Mouse (Mus musculus) kidney, embryonic 14.5 days (tissue): ENCODE data around the gene Tchh. TPM values are rescaled to one million over a fixed set of nuclear protein-coding genes. Genes with fewer than 3 reads are reported as not detected.

Source experiments
- ATAC-seq: fragments of 200-750 bp; cut with Nextera tagmentation; 2 replicates; pipeline ENCODE4 v1.8.0; 2017; ENCODE audit warnings: moderate number of reproducible peaks, mild to moderate bottlenecking, moderate TSS enrichment, moderate library complexity; ENCODE audit not compliant: low FRiP score, low TSS enrichment
- H3K27ac ChIP-seq: fragments of 300-500 bp; sonication (generic); 2 replicates; pipeline ENCODE4 v1.5.1; 2014; ENCODE audit warnings: low read depth, mild to moderate bottlenecking, low read length, moderate library complexity, mixed read lengths
- H3K27me3 ChIP-seq: fragments of 300-500 bp; sonication (generic); 2 replicates; pipeline ENCODE4 v1.6.1; 2014; ENCODE audit warnings: mild to moderate bottlenecking, low read length; ENCODE audit not compliant: control insufficient read depth, insufficient read depth
- H3K36me3 ChIP-seq: fragments of 300-500 bp; sonication (generic); 2 replicates; pipeline ENCODE4 v1.6.1; 2014; ENCODE audit warnings: low read length, mixed read lengths; ENCODE audit not compliant: control insufficient read depth, insufficient read depth
- H3K4me1 ChIP-seq: fragments of 300-500 bp; sonication (generic); 2 replicates; pipeline ENCODE4 v1.6.1; 2014; ENCODE audit warnings: low read length, mixed read lengths; ENCODE audit not compliant: control insufficient read depth, insufficient read depth
- H3K4me2 ChIP-seq: fragments of 300-500 bp; sonication (generic); replicated peaks from 2 replicates; pipeline ENCODE4 v1.6.1; 2014; ENCODE audit warnings: low read depth, mild to moderate bottlenecking, low read length
- H3K4me3 ChIP-seq: fragments of 300-500 bp; sonication (generic); 2 replicates; pipeline ENCODE4 v1.5.1; 2014; ENCODE audit warnings: mild to moderate bottlenecking, low read length
- H3K9ac ChIP-seq: fragments of 300-500 bp; sonication (generic); 2 replicates; pipeline ENCODE4 v1.6.1; 2014; ENCODE audit warnings: low read depth, mild to moderate bottlenecking, low read length, moderate library complexity
- H3K9me3 ChIP-seq: fragments of 300-500 bp; sonication (generic); 2 replicates; pipeline ENCODE4 v1.6.1; 2016; ENCODE audit warnings: low read length; ENCODE audit not compliant: control insufficient read depth
- WGBS: fragments of 180-500 bp; shearing (Covaris S2); extraction: QIAGEN DNeasy Blood & Tissue Kit; methylation state at CpG from one replicate; pipeline ENCODE4 v1.1.7; 2014; 5-methylcytosine and 5-hydroxymethylcytosine counted together
- polyA plus RNA-seq: library from polyadenylated mRNA; unstranded; fragments of >200 nt; fragmentation: Nextera tagmentation; extraction: Ambion mirVana; gene quantifications from 2 replicates; pipeline ENCODE4 v1.2.1, GENCODE M21; 2014

Gene Tchh
- 1.5 and 3.0 TPM in 2 replicates for polyA plus RNA-seq

DNA sequence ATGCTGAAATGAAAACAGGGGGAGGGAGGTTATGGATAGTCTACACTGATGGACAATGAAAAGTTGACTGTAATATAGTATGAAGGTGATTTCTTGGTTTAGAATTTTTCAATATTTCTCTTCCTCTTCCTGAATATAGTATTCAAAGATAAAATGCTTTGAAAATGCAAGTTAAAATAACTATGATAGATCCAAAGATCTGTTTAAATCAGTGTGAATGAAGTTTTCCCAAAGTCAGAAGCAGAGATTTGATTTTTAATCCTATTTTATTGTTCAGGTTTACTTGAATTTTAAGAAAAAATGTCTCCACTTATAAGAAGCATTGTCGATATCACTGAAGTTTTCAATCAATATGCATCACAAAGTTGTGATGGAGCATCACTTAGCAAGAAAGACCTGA is at the start of gene Tchh:
Gene Tchh (plus strand): TSS at position 301 of the 400 bp plus-strand sequence.
- H3K27me3 ChIP-seq, result peaks cover 40% of the 10 kb centered on the region
- H3K9ac ChIP-seq, result no peak within 1 kb of the TSS
- H3K9me3 ChIP-seq, result no peaks in the 10 kb centered on the region
- H3K4me3 ChIP-seq, result peak within 1 kb of the TSS; percentile 57; the same call in 1 of the 2 replicates
- ATAC-seq, result no peak
- 86% methylated on average over 1 of the region's 1 CpGs for WGBS
- H3K36me3 ChIP-seq, result no peaks in the 10 kb centered on the region
- no peak within 1 kb of the TSS for H3K27ac ChIP-seq
- H3K4me1 ChIP-seq, result 0 out of 2 replicates have a peak, but pooled peaks cover 5% of the 10 kb centered on the region
- peak within 1 kb of the TSS; percentile 93; the same call in 1 of the 2 replicates for H3K4me2 ChIP-seq

DNA sequence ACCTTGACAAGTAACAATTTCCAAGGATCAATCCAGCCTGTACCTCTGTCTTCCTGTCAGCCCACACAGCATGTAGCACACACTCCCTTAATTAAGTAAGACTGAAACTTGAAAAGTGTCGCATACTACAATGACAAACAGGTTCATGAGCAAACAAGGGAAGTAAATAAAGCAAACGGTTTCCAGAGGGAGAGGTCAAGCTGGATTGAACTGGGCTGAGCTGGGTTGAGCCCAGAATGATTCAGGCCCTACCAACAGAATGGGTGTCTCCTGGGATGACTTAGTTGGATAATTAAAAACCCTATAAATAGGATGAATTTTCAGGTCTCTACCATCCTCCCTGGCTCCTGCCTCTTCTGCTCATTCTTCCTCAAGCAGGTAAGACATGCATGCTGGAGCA is 48.8 kb upstream of the Tchh start, which contains the start of gene Rptn:
Gene Rptn (plus strand): TSS at position 334 of the 400 bp plus-strand sequence.
- Histone ChIP-seq H3K4me2 (no peak within 1 kb of the TSS), H3K9ac (no peak within 1 kb of the TSS), H3K27me3 (no peaks in the 10 kb centered on the region), H3K9me3 (no peaks in the 10 kb centered on the region), H3K4me3 (no peak within 1 kb of the TSS), H3K36me3 (no peaks in the 10 kb centered on the region), H3K27ac (no peak within 1 kb of the TSS), H3K4me1 (no peaks in the 10 kb centered on the region)
- ATAC-seq, result no peak
- 73% methylated on average over 2 of the region's 2 CpGs for WGBS

DNA sequence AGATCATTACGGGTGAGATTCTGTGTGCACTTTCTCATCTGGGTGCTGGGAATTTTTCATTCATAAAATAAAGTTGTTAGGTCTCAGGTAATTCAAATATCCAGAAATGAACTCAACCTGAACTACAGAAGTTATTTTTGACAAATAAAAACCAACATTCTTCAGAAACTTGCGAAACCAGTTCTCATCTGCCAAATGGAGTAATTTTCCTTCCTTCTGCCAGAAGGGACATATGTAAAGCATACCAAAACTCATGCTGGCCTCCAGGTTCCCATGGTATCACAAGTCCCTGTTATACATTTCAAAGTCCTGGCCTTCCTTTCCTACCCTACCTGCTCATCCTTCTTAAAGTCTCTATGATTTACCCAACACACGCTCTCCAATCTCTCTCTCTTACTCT is 38.2 kb upstream of the Tchh start:
- no peak overlapping the region for H3K9ac ChIP-seq
- H3K9me3 ChIP-seq, result no peaks in the 10 kb centered on the region
- H3K27ac ChIP-seq, result no peak overlapping the region
- no peaks in the 10 kb centered on the region for H3K27me3 ChIP-seq
- H3K36me3 ChIP-seq, result no peaks in the 10 kb centered on the region
- WGBS, result 92% methylated on average over 3 of the region's 3 CpGs
- no peak for ATAC-seq
- H3K4me1 ChIP-seq, result no peaks in the 10 kb centered on the region
- H3K4me3 ChIP-seq, result no peak overlapping the region
- H3K4me2 ChIP-seq, result no peak overlapping the region

DNA sequence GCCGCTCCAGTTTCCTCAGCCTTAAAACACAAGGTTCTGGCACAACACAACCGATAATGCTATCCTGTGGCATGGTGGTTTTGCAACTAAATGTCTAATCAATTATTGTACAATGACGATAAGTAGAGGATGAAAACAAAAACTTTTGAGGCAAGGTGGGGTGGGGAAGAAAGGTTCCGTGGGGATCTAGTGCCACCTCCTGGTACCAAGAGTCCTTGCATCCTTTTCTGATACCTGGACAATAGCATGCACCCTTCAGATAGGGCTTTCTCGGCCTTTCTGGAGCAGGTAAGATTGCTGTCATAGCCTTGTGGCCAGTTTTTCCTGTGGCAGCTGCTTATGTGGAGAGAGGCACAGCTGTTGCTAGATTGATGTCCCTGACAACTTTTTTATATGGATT is 35.1 kb upstream of the Tchh start:
- no peaks in the 10 kb centered on the region for H3K27me3 ChIP-seq
- H3K4me3 ChIP-seq, result no peak overlapping the region
- H3K4me2 ChIP-seq, result no peak overlapping the region
- H3K4me1 ChIP-seq, result no peaks in the 10 kb centered on the region
- H3K9me3 ChIP-seq, result no peaks in the 10 kb centered on the region
- 31% methylated on average over 5 of the region's 5 CpGs for WGBS
- ATAC-seq, result 0 out of 2 replicates have a peak, but pooled peaks have one; percentile 62
- no peaks in the 10 kb centered on the region for H3K36me3 ChIP-seq
- no peak overlapping the region for H3K27ac ChIP-seq
- no peak overlapping the region for H3K9ac ChIP-seq

DNA sequence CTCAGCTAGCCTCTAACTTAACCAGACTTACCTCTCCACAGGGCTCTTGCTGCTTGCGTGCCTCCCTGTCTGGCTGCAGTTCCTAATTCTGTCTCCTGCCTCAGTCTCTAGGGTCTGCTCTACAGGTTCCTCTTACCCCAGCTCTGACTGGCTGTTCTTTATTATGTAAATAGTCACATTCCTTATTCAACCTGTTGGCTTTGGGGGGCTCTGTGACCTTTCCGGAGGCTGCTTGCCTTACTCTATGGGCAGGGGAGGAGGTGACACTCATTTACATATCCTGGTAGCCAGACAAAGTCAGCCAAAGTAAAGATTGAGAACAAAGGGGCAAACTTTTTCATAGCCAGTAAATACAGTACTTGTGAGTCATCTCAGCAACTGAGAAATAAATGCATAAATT is 30.2 kb upstream of the Tchh start:
- no peak overlapping the region for H3K27ac ChIP-seq
- no peaks in the 10 kb centered on the region for H3K27me3 ChIP-seq
- H3K9me3 ChIP-seq, result no peaks in the 10 kb centered on the region
- H3K9ac ChIP-seq, result no peak overlapping the region
- no peak overlapping the region for H3K4me2 ChIP-seq
- no peak overlapping the region for H3K4me3 ChIP-seq
- no peaks in the 10 kb centered on the region for H3K36me3 ChIP-seq
- H3K4me1 ChIP-seq, result no peaks in the 10 kb centered on the region
- WGBS, result 23% methylated on average over 2 of the region's 2 CpGs
- no peak for ATAC-seq

DNA sequence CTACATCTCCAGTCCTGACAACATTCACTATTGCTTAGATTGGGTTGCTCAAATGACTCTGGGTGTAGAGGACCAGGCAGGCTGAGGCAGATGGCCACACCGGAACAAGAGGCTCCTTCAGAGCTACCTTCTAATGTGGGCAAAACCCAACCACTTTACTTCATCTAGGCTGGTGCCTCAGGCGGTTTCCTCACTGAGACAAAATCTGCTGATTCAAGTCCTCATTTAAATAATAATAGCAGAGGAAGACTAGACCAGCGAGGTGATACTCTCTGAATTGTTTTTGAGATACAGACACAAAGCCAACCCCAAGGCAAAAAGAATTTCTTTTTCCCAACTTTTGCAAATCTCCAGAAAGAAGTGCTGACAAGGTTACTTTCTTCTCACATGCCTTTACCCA is 10.5 kb upstream of the Tchh start:
- H3K27ac ChIP-seq, result no peak overlapping the region
- no peaks in the 10 kb centered on the region for H3K27me3 ChIP-seq
- H3K4me1 ChIP-seq, result no peaks in the 10 kb centered on the region
- H3K36me3 ChIP-seq, result no peaks in the 10 kb centered on the region
- H3K9me3 ChIP-seq, result no peaks in the 10 kb centered on the region
- no peak for ATAC-seq
- 57% methylated on average over 3 of the region's 3 CpGs for WGBS
- H3K4me2 ChIP-seq, result no peak overlapping the region
- H3K4me3 ChIP-seq, result no peak overlapping the region
- no peak overlapping the region for H3K9ac ChIP-seq

DNA sequence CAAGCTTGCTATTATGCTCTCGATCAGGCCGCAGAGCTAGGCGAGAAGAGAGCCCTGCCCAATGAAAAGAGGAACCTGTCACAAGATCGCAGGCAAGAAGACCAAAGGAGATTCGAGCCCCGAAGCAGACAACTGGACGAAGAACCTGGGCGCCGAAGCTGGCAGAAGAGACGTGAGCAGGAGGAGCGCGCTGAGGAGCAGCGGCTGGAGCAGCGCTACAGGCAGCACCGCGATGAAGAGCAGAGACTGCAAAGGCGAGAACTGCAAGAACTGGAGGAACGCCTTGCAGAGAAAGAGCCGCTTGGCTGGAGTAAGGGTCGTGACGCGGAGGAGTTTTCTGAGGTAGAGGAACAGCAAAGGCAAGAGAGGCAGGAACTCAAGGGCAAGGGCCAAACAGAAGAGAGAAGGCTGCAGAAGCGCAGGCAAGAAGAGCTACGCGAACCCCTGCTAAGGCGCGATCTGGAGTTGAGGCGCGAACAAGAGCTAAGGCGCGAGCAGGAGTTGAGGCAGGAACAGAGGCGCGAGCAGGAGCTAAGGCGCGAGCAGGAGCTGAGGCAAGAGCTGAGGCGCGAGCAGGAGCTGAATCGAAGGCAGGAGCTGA is 1.5 kb downstream of the Tchh start:
- WGBS, result under 1% methylated on average over 38 of the region's 38 CpGs
- no peak overlapping the region for H3K27ac ChIP-seq
- 0 out of 2 replicates have a peak, but pooled peaks cover 11% of the 10 kb centered on the region for H3K4me1 ChIP-seq
- H3K4me2 ChIP-seq, result peak overlapping the region; percentile 93
- H3K4me3 ChIP-seq, result peak overlapping the region; percentile 57
- no peaks in the 10 kb centered on the region for H3K9me3 ChIP-seq
- no peaks in the 10 kb centered on the region for H3K36me3 ChIP-seq
- H3K27me3 ChIP-seq, result peaks cover 45% of the 10 kb centered on the region
- ATAC-seq, result peak; percentile 44; the same call in 1 of the 2 replicates
- H3K9ac ChIP-seq, result peak overlapping the region; percentile 40; the same call in 1 of the 2 replicates

DNA sequence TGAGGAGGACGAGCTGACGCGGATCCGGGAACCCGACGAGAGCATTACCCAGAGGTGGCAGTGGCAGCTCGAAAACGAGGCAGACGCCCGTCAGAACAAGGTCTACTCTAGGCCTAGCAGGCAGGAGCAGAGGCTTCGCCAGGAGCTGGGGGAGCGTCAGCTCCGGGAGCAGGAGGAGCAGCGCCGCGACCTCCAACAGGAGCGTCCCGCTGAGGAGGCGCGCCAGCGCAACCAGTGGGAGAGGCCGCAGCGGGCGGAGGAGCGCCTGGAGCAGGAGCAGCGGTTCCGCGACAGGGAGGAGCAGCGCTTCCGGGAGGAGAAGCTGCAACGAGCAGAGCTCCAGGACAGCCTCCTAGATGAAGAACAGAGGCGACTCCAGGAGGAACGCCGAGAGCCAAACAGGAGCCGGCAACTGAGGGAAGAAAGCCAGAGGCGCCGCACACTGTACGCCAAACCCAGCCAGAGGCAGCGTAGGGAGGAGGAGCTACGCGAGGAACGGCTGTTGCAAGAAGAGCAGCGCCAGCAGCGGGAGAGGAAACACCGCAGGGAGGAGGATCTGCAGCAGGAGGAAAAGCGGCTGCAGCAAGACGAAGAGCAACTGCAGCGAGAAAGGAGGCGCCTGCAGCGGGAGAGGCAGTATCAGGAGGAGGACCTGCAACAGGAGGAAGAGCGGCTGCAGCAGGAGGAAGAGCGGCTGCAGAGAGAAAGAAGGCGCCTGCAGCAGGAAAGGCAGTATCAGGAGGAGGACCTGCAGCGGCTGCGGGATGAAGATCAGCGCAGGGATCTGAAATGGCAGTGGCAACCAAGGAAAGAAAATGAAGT is 2.4 kb downstream of the Tchh start:
- Histone ChIP-seq H3K4me2 (peak overlapping the region; percentile 93), H3K27ac (no peak overlapping the region), H3K36me3 (no peaks in the 10 kb centered on the region), H3K9me3 (no peaks in the 10 kb centered on the region), H3K4me3 (peak overlapping the region; percentile 57), H3K27me3 (peaks cover 45% of the 10 kb centered on the region), H3K4me1 (0 out of 2 replicates have a peak, but pooled peaks cover 11% of the 10 kb centered on the region), H3K9ac (peak overlapping the region; percentile 53; the same call in 1 of the 2 replicates)
- under 1% methylated on average over 56 of the region's 56 CpGs for WGBS
- peak; percentile 81 for ATAC-seq
